Mouse (Mus musculus): ENCODE data around the gene Ptprd.

The Ptprd gene

GRCm38 (mm10) chr4:76616614-76617013 is 1595.1 kb downstream of the Ptprd start:
- no peak for DNase-seq (ENCODE audit: low spot score)

- no peak for DNase-seq (ENCODE audit: low spot score)
These were observed 1603.5 kb downstream of the Ptprd start for GRCm38 (mm10) chr4:76608246-76608645.

- no peak for DNase-seq (ENCODE audit: low spot score)
These were observed 1605.0 kb downstream of the Ptprd start for GRCm38 (mm10) chr4:76606808-76607207.

GRCm38 (mm10) chr4:76590722-76591121 is 1621.0 kb downstream of the Ptprd start:
- DNase-seq (ENCODE audit: low spot score) = no peak

- DNase-seq (ENCODE audit: low spot score) = no peak
These were observed 1628.7 kb downstream of the Ptprd start for GRCm38 (mm10) chr4:76583025-76583424.

GRCm38 (mm10) chr4:76566006-76566405 is 1645.8 kb downstream of the Ptprd start:
- no peak for DNase-seq (ENCODE audit: low spot score)

GRCm38 (mm10) chr4:76541769-76542168 is 1670.0 kb downstream of the Ptprd start:
- DNase-seq (ENCODE audit: low spot score) = no peak

- no peak for DNase-seq (ENCODE audit: low spot score)
These were observed 1678.8 kb downstream of the Ptprd start for GRCm38 (mm10) chr4:76532926-76533325.

- no peak for DNase-seq (ENCODE audit: low spot score)
These were observed 1686.5 kb downstream of the Ptprd start for GRCm38 (mm10) chr4:76525281-76525680.

GRCm38 (mm10) chr4:76503279-76503601 is 1708.5 kb downstream of the Ptprd start:
- no peak for DNase-seq (ENCODE audit: low spot score)

GRCm38 (mm10) chr4:76502575-76503278 is 1709.0 kb downstream of the Ptprd start:
- DNase-seq (ENCODE audit: low spot score) = no peak

- no peak for DNase-seq (ENCODE audit: low spot score)
These were observed 1725.9 kb downstream of the Ptprd start for GRCm38 (mm10) chr4:76485848-76486247.

GRCm38 (mm10) chr4:76468366-76469100 is 1743.2 kb downstream of the Ptprd start:
- DNase-seq (ENCODE audit: low spot score) = no peak

GRCm38 (mm10) chr4:76464682-76465081 is 1747.1 kb downstream of the Ptprd start:
- no peak for DNase-seq (ENCODE audit: low spot score)

- DNase-seq (ENCODE audit: low spot score) = no peak
These were observed 1750.4 kb downstream of the Ptprd start for GRCm38 (mm10) chr4:76461336-76461735.

- DNase-seq (ENCODE audit: low spot score) = no peak
These were observed 1751.2 kb downstream of the Ptprd start for GRCm38 (mm10) chr4:76460556-76460955.

GRCm38 (mm10) chr4:76459621-76460020 is 1752.1 kb downstream of the Ptprd start:
- DNase-seq (ENCODE audit: low spot score) = no peak

- no peak for DNase-seq (ENCODE audit: low spot score)
These were observed 1759.5 kb downstream of the Ptprd start for GRCm38 (mm10) chr4:76452286-76452685.

GRCm38 (mm10) chr4:76451019-76451552 is 1760.7 kb downstream of the Ptprd start:
- no peak for DNase-seq (ENCODE audit: low spot score)

GRCm38 (mm10) chr4:76450351-76451018 is 1761.3 kb downstream of the Ptprd start:
- DNase-seq (ENCODE audit: low spot score) = peak; percentile 30

- DNase-seq (ENCODE audit: low spot score) = peak; percentile 49
These were observed 1762.1 kb downstream of the Ptprd start for GRCm38 (mm10) chr4:76449466-76450350.
